Mouse (Mus musculus): ENCODE measurements around the gene Osbpl5. TPM values are rescaled to one million over a fixed set of nuclear protein-coding genes. Genes with fewer than 3 reads are reported as not detected.
"Not testable (repeated sequence)": the region's sequence is repeated elsewhere in the genome, so short reads cannot be mapped to it uniquely, and the experiment has no call there.

Osbpl5 gene
- polyA plus RNA-seq, 1 experiment = 12.1 TPM

- H3K4me1 ChIP-seq (ENCODE audit: control insufficient read depth, insufficient read depth, insufficient read length, low read length) = no peaks in the 10 kb centered on the region
- no peak overlapping the region for H3K4me3 ChIP-seq (ENCODE audit: insufficient read depth, low read depth, low read length)
- no peak overlapping the region for H3K27ac ChIP-seq (replicated peaks; ENCODE audit: low read depth, low read length)
Observed at GRCm38 (mm10) chr7:143696140-143696539, 60.6 kb downstream of the Osbpl5 start.

GRCm38 (mm10) chr7:143694550-143694949 is 62.2 kb downstream of the Osbpl5 start:
- Histone ChIP-seq H3K27ac (replicated peaks; ENCODE audit: low read depth, low read length) (no peak overlapping the region), H3K4me1 (ENCODE audit: control insufficient read depth, insufficient read depth, insufficient read length, low read length) (no peaks in the 10 kb centered on the region)

GRCm38 (mm10) chr7:143692746-143693510 is 63.9 kb downstream of the Osbpl5 start:
- no peaks in the 10 kb centered on the region for H3K4me1 ChIP-seq (ENCODE audit: control insufficient read depth, insufficient read depth, insufficient read length, low read length)
- no peak overlapping the region for H3K27ac ChIP-seq (replicated peaks; ENCODE audit: low read depth, low read length)
- H3K4me3 ChIP-seq (ENCODE audit: insufficient read depth, low read depth, low read length) = no peak overlapping the region

More at GRCm38 (mm10) chr7:143694550-143694949, 62.2 kb downstream of the Osbpl5 start:
- H3K4me3 ChIP-seq (ENCODE audit: insufficient read depth, low read depth, low read length) = no peak overlapping the region

- no peak overlapping the region for H3K4me3 ChIP-seq (ENCODE audit: insufficient read depth, low read depth, low read length)
- H3K27ac ChIP-seq (replicated peaks; ENCODE audit: low read depth, low read length) = no peak overlapping the region
- no peaks in the 10 kb centered on the region for H3K4me1 ChIP-seq (ENCODE audit: control insufficient read depth, insufficient read depth, insufficient read length, low read length)
Observed at GRCm38 (mm10) chr7:143691909-143692308, 64.9 kb downstream of the Osbpl5 start.

GRCm38 (mm10) chr7:143691181-143691580 is 65.6 kb downstream of the Osbpl5 start:
- Histone ChIP-seq H3K27ac (replicated peaks; ENCODE audit: low read depth, low read length) (no peak overlapping the region), H3K4me1 (ENCODE audit: control insufficient read depth, insufficient read depth, insufficient read length, low read length) (no peaks in the 10 kb centered on the region), H3K4me3 (ENCODE audit: insufficient read depth, low read depth, low read length) (no peak overlapping the region)

GRCm38 (mm10) chr7:143689946-143690345 is 66.8 kb downstream of the Osbpl5 start:
- H3K27ac ChIP-seq (replicated peaks; ENCODE audit: low read depth, low read length) = no peak overlapping the region
- no peak overlapping the region for H3K4me3 ChIP-seq (ENCODE audit: insufficient read depth, low read depth, low read length)

GRCm38 (mm10) chr7:143689481-143689880 is 67.3 kb downstream of the Osbpl5 start:
- Histone ChIP-seq H3K4me1 (ENCODE audit: control insufficient read depth, insufficient read depth, insufficient read length, low read length) (no peaks in the 10 kb centered on the region), H3K27ac (replicated peaks; ENCODE audit: low read depth, low read length) (no peak overlapping the region), H3K4me3 (ENCODE audit: insufficient read depth, low read depth, low read length) (no peak overlapping the region)

More at GRCm38 (mm10) chr7:143689946-143690345, 66.8 kb downstream of the Osbpl5 start:
- no peaks in the 10 kb centered on the region for H3K4me1 ChIP-seq (ENCODE audit: control insufficient read depth, insufficient read depth, insufficient read length, low read length)

GRCm38 (mm10) chr7:143686676-143687075 is 70.1 kb downstream of the Osbpl5 start:
- not testable (repeated sequence) for H3K4me1 ChIP-seq (ENCODE audit: control insufficient read depth, insufficient read depth, insufficient read length, low read length); H3K27ac ChIP-seq (replicated peaks; ENCODE audit: low read depth, low read length); H3K4me3 ChIP-seq (ENCODE audit: insufficient read depth, low read depth, low read length)

- H3K4me1 ChIP-seq (ENCODE audit: control insufficient read depth, insufficient read depth, insufficient read length, low read length); H3K27ac ChIP-seq (replicated peaks; ENCODE audit: low read depth, low read length); H3K4me3 ChIP-seq (ENCODE audit: insufficient read depth, low read depth, low read length): not testable (repeated sequence)
Observed at GRCm38 (mm10) chr7:143686191-143686590, 70.6 kb downstream of the Osbpl5 start.

GRCm38 (mm10) chr7:143685359-143686067 is 71.3 kb downstream of the Osbpl5 start, which contains the start of gene Tnfrsf23:
Tnfrsf23 (minus strand) TSS chr7:143685872.
- Histone ChIP-seq H3K4me3 (ENCODE audit: insufficient read depth, low read depth, low read length) (peak within 1 kb of the TSS; percentile 71), H3K27ac (replicated peaks; ENCODE audit: low read depth, low read length) (no peak within 1 kb of the TSS), H3K4me1 (ENCODE audit: control insufficient read depth, insufficient read depth, insufficient read length, low read length) (no peaks in the 10 kb centered on the region)

GRCm38 (mm10) chr7:143684569-143684968 is 72.2 kb downstream of the Osbpl5 start:
- H3K4me1 ChIP-seq (ENCODE audit: control insufficient read depth, insufficient read depth, insufficient read length, low read length); H3K27ac ChIP-seq (replicated peaks; ENCODE audit: low read depth, low read length); H3K4me3 ChIP-seq (ENCODE audit: insufficient read depth, low read depth, low read length): not testable (repeated sequence)

- Histone ChIP-seq H3K4me1 (ENCODE audit: control insufficient read depth, insufficient read depth, insufficient read length, low read length) (no peaks in the 10 kb centered on the region), H3K27ac (replicated peaks; ENCODE audit: low read depth, low read length) (no peak overlapping the region), H3K4me3 (ENCODE audit: insufficient read depth, low read depth, low read length) (no peak overlapping the region)
Observed at GRCm38 (mm10) chr7:143681566-143681965, 75.2 kb downstream of the Osbpl5 start.

- not testable (repeated sequence) for H3K4me1 ChIP-seq (ENCODE audit: control insufficient read depth, insufficient read depth, insufficient read length, low read length); H3K27ac ChIP-seq (replicated peaks; ENCODE audit: low read depth, low read length); H3K4me3 ChIP-seq (ENCODE audit: insufficient read depth, low read depth, low read length)
Observed at GRCm38 (mm10) chr7:143680836-143681235, 75.9 kb downstream of the Osbpl5 start.

GRCm38 (mm10) chr7:143679650-143680049 is 77.1 kb downstream of the Osbpl5 start:
- H3K4me3 ChIP-seq (ENCODE audit: insufficient read depth, low read depth, low read length); H3K4me1 ChIP-seq (ENCODE audit: control insufficient read depth, insufficient read depth, insufficient read length, low read length): not testable (repeated sequence)

GRCm38 (mm10) chr7:143666427-143667311 is 90.1 kb downstream of the Osbpl5 start:
- Histone ChIP-seq H3K4me1 (ENCODE audit: control insufficient read depth, insufficient read depth, insufficient read length, low read length) (no peaks in the 10 kb centered on the region), H3K27ac (replicated peaks; ENCODE audit: low read depth, low read length) (no peak overlapping the region), H3K4me3 (ENCODE audit: insufficient read depth, low read depth, low read length) (no peak overlapping the region)

More at GRCm38 (mm10) chr7:143679650-143680049, 77.1 kb downstream of the Osbpl5 start:
- not testable (repeated sequence) for H3K27ac ChIP-seq (replicated peaks; ENCODE audit: low read depth, low read length)
